Mouse (Mus musculus) neural tube, embryonic 10.5 days (tissue): Measurements from ENCODE around the gene C1rl.
"Not testable (repeated sequence)": the region's sequence is repeated elsewhere in the genome, so short reads cannot be mapped to it uniquely, and the experiment has no call there.

Source experiments
- DNase-seq: peaks from one replicate; pipeline ENCODE4 v3.0.0-alpha.2; 2017; ENCODE audit warnings: low spot score; ENCODE audit errors: extremely low spot score

C1rl gene

GRCm38 (mm10) chr6:124471783-124472638 lies 20.9 kb upstream of the C1rl start:
- not testable (repeated sequence) for DNase-seq

- no peak for DNase-seq
Measured at GRCm38 (mm10) chr6:124472801-124473200, 20.1 kb upstream of the C1rl start.

DNA sequence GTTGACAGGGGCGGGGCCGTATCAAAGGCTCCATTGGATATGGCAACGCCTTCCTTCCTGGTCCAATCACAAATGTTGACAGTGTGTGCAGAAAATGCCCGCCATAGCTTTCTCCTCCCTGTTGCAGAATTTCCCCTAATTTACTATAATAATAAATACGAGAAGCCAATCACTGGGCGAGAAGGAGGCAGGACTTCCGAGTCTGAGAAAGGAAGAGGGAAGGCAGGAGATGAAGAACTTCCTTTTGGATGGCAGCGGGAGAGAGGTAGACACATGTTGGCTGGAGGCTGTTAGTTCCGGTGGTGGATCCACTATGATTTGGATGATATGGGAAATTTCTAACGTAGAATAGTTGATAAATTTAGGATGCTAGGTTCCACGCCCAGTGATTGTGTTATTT lies 18.3 kb upstream of the C1rl start:
- DNase-seq = no peak

- DNase-seq = not testable (repeated sequence)
Measured at GRCm38 (mm10) chr6:124475335-124476075, 17.4 kb upstream of the C1rl start.

DNA sequence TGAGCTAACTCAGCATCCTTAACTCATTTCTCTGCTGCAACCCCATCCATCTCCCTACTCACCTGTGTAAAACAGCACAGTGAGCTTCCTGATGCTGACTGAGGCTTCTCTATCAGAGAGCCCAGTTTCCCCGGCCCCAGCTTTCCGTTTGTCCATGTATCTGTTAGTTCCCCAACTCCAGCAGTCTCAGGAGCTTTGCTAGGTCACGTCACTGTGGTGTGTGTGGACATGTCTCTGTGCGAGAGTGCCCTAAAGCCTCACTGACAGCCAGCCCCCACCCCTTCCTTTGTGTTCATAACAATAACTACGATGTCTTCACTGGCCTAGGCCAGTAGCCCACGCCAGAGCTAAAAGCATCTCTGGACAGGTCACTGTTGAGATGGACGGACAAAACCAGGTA lies 16.7 kb upstream of the C1rl start:
- no peak for DNase-seq

DNA sequence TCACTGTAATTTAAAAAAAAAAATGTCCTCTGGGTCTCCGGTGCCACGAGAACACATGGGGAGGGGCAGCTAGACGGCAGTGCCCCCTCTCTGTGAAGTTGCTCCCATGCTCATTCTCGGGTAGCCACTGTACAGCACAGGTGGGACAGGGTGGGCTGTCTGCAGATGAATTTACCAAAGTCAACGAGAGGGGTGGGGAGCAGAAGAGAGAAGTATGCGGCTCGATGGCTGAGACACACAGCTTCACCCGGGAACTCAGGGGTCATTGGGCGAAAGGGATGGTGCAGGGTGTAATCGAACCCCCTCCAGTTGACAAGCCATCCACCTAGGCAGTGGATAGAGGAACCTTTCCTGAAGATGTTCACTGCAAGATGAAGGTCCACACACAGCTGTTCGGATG lies 16.1 kb upstream of the C1rl start:
- DNase-seq = no peak

DNA sequence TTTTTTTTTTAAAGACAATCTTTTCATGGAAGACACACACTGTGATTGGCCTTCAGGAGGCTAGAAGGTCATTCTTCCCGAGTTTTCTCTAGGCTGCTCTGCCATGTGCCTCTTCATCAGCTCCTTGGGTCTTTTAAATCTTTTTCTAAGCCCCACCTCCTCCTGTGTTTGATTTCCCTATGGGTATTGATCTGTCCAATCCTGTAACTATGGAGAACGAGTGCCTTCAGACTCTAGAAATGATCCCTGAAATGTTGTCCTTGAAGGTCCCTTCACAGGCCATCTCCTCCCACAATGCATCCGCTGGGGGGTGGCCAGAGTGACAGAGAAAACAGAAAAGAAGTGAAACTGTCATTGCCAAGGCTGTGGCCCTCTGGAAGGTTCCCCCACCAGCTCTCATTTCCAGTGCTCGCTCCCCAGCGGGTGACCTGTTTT lies 15.7 kb upstream of the C1rl start:
- no peak for DNase-seq

- no peak for DNase-seq
Measured at GRCm38 (mm10) chr6:124477922-124478651, 14.8 kb upstream of the C1rl start.

DNA sequence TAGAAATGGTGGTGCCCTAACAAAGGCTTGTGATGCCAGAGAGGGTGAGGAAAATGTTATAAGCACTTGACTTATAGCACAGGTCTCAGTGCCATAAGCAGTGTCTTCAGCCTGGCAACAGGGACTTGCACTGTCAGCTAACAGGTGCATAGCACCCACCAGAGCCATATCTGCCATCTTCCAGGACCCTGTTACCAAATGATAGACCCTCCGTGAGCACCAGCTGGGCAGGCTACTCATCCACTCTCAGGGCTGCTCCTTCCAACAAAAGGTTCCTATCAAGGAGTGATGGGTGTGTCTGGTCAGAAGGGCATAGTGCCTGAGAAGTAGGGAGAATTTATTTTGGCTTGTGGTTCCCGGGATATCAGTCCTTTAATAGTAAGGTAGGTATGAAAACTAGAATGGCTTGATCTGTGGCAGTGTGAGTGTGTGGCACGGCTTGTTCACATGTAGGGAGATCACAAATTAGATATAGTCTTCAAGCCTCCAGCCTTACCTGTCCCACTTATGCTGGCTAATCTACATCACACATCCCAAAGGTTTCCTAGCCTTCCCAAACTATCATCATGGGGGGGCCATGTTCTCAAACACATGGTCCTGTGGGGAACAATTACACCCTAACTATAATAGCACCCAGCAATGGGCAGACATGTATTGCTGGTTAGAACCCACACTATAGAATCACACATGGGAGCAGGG lies 13.9 kb upstream of the C1rl start:
- DNase-seq = no peak

- no peak for DNase-seq
Measured at GRCm38 (mm10) chr6:124479573-124479930, 13.4 kb upstream of the C1rl start.

DNA sequence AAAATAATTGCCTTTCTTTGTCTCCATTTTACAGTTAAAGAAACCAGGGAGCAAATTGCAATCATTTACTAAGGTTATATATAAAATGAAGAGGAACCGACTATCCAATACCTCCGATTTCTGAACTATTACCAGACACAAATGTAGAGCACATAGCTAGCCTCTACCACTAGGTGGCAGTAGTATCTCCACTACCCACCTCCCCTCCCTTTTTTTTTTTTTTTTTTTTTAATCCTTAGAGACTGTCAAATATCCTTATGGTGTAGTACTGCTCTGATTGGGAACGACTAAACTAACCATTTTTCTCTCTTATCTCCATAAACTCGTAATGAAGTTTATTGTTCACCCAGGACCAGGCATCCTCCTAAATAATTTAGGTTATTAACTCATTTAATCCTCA lies 12.6 kb upstream of the C1rl start:
- DNase-seq = no peak

GRCm38 (mm10) chr6:124481571-124481970 lies 11.3 kb upstream of the C1rl start:
- DNase-seq = peak; percentile 57

DNA sequence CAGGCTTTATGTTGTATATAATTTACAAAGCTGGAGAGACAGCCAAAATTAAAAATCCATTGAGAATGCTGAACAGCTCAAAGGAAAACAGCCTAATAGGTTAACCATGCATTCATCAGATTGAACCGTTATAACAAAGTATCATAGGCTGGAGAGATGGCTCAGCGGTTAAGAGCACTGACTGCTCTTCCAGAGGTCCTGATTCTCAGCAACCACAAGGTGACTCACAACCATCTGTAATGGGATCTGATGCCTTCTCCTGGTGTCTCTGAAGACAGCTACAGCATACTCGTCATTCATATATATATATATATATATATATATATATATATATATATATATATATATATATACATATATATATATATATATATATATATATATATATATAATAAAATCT lies 9.1 kb upstream of the C1rl start:
- DNase-seq = not testable (repeated sequence)

GRCm38 (mm10) chr6:124484851-124485250 lies 8.1 kb upstream of the C1rl start:
- DNase-seq = no peak

DNA sequence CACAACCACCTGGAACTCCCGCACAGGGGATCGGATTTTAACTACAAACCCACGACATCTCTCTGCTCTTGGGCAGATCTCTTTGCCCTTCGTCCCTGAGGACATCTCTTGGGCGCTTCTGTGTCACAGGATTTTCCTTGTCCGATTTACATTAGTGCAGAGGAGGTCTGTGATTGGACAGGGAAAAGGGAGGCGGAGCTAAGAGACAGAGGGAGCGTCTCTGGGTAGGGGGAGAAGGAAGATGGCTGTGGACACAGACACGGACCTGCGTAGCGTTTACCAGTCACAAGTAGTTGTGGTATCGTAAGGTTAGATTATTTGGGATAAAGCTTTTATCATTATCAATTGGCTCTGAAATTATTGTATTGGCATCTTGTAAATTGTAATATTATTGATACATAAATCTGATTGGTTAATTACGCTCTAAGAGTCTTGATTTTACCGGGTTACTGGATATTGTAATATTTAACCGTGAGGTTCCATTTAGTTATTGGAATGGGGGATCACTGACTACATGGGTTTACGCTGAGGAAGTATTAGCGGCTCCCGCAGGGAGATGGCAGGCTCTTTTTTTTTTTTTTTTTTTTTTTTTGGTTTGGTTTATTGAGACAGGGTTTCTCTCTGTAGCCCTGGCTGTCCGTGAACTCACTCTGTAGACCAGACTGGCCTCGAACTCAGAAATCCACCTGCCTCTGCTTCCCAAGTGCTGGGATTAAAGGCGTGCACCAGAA lies 7.3 kb upstream of the C1rl start:
- no peak for DNase-seq

DNA sequence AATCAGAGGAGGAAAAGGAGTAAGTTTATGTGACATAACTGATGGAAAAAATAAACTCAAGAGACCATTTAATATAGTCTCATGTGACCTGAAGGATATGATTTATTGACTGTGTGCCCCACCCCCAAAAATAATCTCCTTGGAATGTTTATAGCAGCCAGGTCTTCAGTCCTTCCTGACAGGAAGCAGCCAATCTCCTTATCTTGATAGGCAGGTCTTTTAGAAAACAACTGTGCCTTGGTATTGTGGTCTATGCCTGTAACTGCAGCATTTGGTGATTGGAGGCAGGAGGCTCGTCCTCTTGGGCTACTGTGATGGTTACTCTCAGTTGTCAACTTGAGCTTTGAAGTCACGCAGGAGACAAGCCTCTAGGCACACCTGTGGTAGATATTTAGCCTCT lies 5.4 kb upstream of the C1rl start:
- no peak for DNase-seq

DNA sequence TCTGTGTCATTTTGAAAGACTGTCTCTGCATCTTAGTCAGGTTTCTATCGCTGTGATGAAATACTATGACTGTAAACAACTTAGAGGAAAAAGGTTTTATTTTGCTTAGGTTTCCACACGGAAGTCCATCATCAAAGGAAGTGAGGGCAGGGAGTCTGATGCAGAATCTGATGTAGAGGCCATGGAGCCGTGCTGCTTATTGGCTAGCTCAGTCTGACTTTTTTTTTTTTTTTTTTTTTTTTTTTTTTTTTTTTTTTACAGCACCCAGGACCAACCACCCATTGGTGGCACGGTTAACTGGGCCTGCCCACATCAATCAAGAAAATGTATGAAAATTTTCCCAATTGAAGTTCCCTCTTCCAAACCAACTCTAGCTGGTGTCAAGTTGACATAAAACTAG lies 4.0 kb upstream of the C1rl start:
- no peak for DNase-seq

DNA sequence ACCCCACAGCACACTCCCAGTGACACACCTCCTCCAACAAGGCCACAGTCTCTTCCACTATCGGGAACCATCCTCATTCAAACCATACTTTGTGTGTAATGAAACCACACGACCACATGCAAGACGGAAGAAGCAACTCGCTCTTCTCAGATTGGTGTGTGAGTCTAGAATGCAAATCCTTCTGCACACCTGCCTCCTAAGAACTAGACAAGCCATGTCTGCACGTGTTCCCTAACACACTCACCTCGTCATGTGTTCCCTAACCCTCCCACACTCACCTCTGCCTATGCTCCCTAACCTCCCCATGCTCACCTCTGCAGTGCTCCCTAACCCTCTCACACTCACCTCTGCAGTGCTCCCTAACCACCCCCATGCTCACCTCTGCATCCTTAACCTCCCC lies 1.5 kb upstream of the C1rl start:
- no peak for DNase-seq

DNA sequence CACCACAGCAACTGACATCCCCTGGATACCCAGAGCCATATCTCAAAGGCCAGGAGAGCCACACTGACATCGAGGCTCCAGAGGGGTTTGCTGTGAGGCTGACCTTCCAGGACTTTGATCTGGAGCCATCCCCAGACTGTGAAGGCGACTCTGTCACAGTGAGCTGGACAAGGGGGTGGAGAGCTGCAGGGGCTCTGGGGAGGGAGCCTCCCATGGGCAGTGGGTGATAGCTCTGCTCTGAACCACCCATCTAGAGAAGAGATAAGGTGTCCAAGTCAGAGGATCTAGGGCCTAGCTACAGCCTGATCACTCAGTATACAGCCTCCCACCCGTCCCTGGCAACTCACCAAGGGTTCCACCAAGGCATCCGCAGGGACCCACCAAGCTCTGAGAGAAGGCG lies 973 bp downstream of the C1rl start:
- no peak for DNase-seq

GRCm38 (mm10) chr6:124496054-124496453 lies 3.1 kb downstream of the C1rl start:
- DNase-seq = no peak
